Mouse (Mus musculus) embryonic stem cell, embryonic (primary cell): ENCODE results near the gene Art4.

ENCODE experiments used
- CTCF ChIA-PET, 4 experiments: fragments of 300-600 bp in 2 of 4; fragments of 350-600 bp in 2 of 4; sonication (Branson Sonifier 250); formaldehyde crosslinking; loops; one replicate each; lab custom pipeline; 2022; ENCODE audit warnings: inconsistent platforms in 2 of 4; lab: Charles Lee
- POLR2A ChIA-PET, 4 experiments: fragments of 300-600 bp in 2 of 4; fragments of 350-600 bp in 2 of 4; sonication (Branson Sonifier 250); formaldehyde crosslinking; loops; one replicate each; lab custom pipeline; 2022; ENCODE audit warnings: antibody characterized with exemption in 4 of 4, inconsistent platforms in 1 of 4; lab: Charles Lee

Gene Art4

GRCm38 (mm10) chr6:136848399-136848798 lies 9.1 kb downstream of the Art4 start:
- CTCF ChIA-PET, result interaction anchor here (0.6 to 2.3 kb wide), 31 partner anchors 8 to 843 kb away, joined by 3 to 17 read pairs (median 4); partner anchors contain the start of genes Art4 (in 2 of the 4), Hist4h4 (in 1 of the 4), Smco3 (in 1 of the 4) and Wbp11 (in 1 of the 4)
- POLR2A ChIA-PET, result interaction anchor here (0.8 to 3.4 kb wide), 10 partner anchors 17 to 138 kb away, joined by 3 to 36 read pairs (median 4); partner anchors contain the start of genes Hist4h4 (in 3 of the 4), BC049715 (in 2 of the 4), H2afj (in 1 of the 4) and Wbp11 (in 1 of the 4)

- CTCF ChIA-PET, result interaction anchor here (0.6 to 2.3 kb wide), 34 partner anchors 8 to 844 kb away, joined by 3 to 17 read pairs (median 4); partner anchors contain the start of genes Art4 (in 2 of the 4), Hist4h4 (in 1 of the 4), Smco3 (in 1 of the 4) and Wbp11 (in 1 of the 4)
- POLR2A ChIA-PET, result interaction anchor here (0.6 to 3.4 kb wide), 13 partner anchors 8 to 139 kb away, joined by 3 to 36 read pairs (median 5); partner anchors contain the start of genes Hist4h4 (in 3 of the 4), BC049715 (in 2 of the 4), H2afj (in 2 of the 4) and Wbp11 (in 1 of the 4)
Measured at GRCm38 (mm10) chr6:136847790-136848189, 9.7 kb downstream of the Art4 start.

GRCm38 (mm10) chr6:136847267-136847666 lies 10.3 kb downstream of the Art4 start:
- ChIA-PET POLR2A (interaction anchor here (0.6 to 3.4 kb wide), 11 partner anchors 9 to 139 kb away, joined by 3 to 36 read pairs (median 5); partner anchors contain the start of genes Hist4h4 (in 3 of the 4), H2afj (in 2 of the 4), BC049715 (in 1 of the 4) and Wbp11 (in 1 of the 4)), CTCF (interaction anchor here (0.9 to 2.3 kb wide), 24 partner anchors 8 to 149 kb away, joined by 3 to 17 read pairs (median 4); partner anchors contain the start of genes Art4 (in 2 of the 4), Hist4h4 (in 1 of the 4), Smco3 (in 1 of the 4) and Wbp11 (in 1 of the 4))

GRCm38 (mm10) chr6:136845706-136846480 lies 11.6 kb downstream of the Art4 start:
- POLR2A ChIA-PET, result interaction anchor here in 2 of 4 experiments (2.0 to 3.4 kb wide), 3 partner anchors 42 kb away, joined by 9 to 36 read pairs (median 22); partner anchors contain the start of gene Hist4h4 (in 2 of the 2)

GRCm38 (mm10) chr6:136844903-136845302 lies 12.6 kb downstream of the Art4 start:
- POLR2A ChIA-PET, result interaction anchor here in 2 of 4 experiments (0.9 to 18.5 kb wide), 3 partner anchors 10 to 41 kb away, joined by 3 to 441 read pairs (median 9); partner anchors contain the start of genes Hist4h4 (in 2 of the 2), H2afj (in 1 of the 2) and Smco3 (in 1 of the 2)

More at GRCm38 (mm10) chr6:136845706-136846480, 11.6 kb downstream of the Art4 start:
- CTCF ChIA-PET, result interaction anchor here in 2 of 4 experiments (0.7 to 2.3 kb wide), 2 partner anchors 11 to 124 kb away, joined by 4 to 17 read pairs; partner anchors contain the start of gene Art4 (in 1 of the 2)

GRCm38 (mm10) chr6:136837323-136837722 lies 20.2 kb downstream of the Art4 start:
- CTCF ChIA-PET, result no interaction called here

More at GRCm38 (mm10) chr6:136844903-136845302, 12.6 kb downstream of the Art4 start:
- CTCF ChIA-PET, result no interaction called here

GRCm38 (mm10) chr6:136835352-136835751 lies 22.2 kb downstream of the Art4 start, which contains the start of gene Smco3:
TSS of gene Smco3 (minus strand) at chr6:136835452.
- ChIA-PET CTCF (interaction anchor here in 2 of 4 experiments (0.6 to 1.1 kb wide), 2 partner anchors 12 to 1051 kb away, joined by 3 to 7 read pairs; no protein-coding TSS in a partner anchor), POLR2A (interaction anchor here in 3 of 4 experiments (0.9 to 18.5 kb wide), 6 partner anchors 9 to 31 kb away, joined by 3 to 441 read pairs (median 37); partner anchors contain the start of genes Hist4h4 (in 3 of the 3) and H2afj (in 2 of the 3))

More at GRCm38 (mm10) chr6:136837323-136837722, 20.2 kb downstream of the Art4 start:
- POLR2A ChIA-PET, result interaction anchor here in 2 of 4 experiments (1.8 to 18.5 kb wide), 3 partner anchors 10 to 33 kb away, joined by 13 to 441 read pairs (median 19); partner anchors contain the start of genes Hist4h4 (in 2 of the 2), BC049715 (in 1 of the 2), H2afj (in 1 of the 2) and Wbp11 (in 1 of the 2)

- POLR2A ChIA-PET, result interaction anchor here (0.7 to 18.5 kb wide), 19 partner anchors 9 to 80 kb away, joined by 3 to 441 read pairs (median 5); partner anchors contain the start of genes Hist4h4 (in 4 of the 4) and H2afj (in 3 of the 4)
- CTCF ChIA-PET, result interaction anchor here in 2 of 4 experiments (0.9 to 1.8 kb wide), 6 partner anchors 16 to 149 kb away, joined by 3 to 8 read pairs (median 5); partner anchors contain the start of gene Hist4h4 (in 1 of the 2)
Measured at GRCm38 (mm10) chr6:136831712-136832111, 25.8 kb downstream of the Art4 start.

GRCm38 (mm10) chr6:136828681-136829080 lies 28.9 kb downstream of the Art4 start:
- ChIA-PET POLR2A (interaction anchor here (0.6 to 18.5 kb wide), 43 partner anchors 9 to 523 kb away, joined by 3 to 441 read pairs (median 6); partner anchors contain the start of genes H2afj (in 4 of the 4), Hist4h4 (in 3 of the 4) and Rerg (in 1 of the 4)), CTCF (interaction anchor here in 1 of 4 experiments (1.0 kb wide), 2 partner anchors 19 to 25 kb away, joined by 3 to 6 read pairs; partner anchors contain the start of gene Hist4h4)

GRCm38 (mm10) chr6:136827881-136828561 lies 29.5 kb downstream of the Art4 start, which contains the start of gene Wbp11:
TSS of gene Wbp11 (minus strand) at chr6:136828233.
- ChIA-PET CTCF (interaction anchor here in 1 of 4 experiments (1.0 kb wide), 2 partner anchors 20 to 24 kb away, joined by 3 to 6 read pairs; partner anchors contain the start of gene Hist4h4), POLR2A (interaction anchor here (0.6 to 18.5 kb wide), 60 partner anchors 8 to 522 kb away, joined by 3 to 441 read pairs (median 4); partner anchors contain the start of genes H2afj (in 4 of the 4), Hist4h4 (in 3 of the 4) and Rerg (in 1 of the 4))

GRCm38 (mm10) chr6:136827516-136827880 lies 30.0 kb downstream of the Art4 start, which contains the start of gene BC049715:
TSS of gene BC049715 (plus strand) at chr6:136827626.
- POLR2A ChIA-PET, result interaction anchor here (0.6 to 18.5 kb wide), 54 partner anchors 8 to 405 kb away, joined by 3 to 441 read pairs (median 4); partner anchors contain the start of genes H2afj (in 4 of the 4), Hist4h4 (in 3 of the 4) and Rerg (in 1 of the 4)
- CTCF ChIA-PET, result interaction anchor here in 1 of 4 experiments (1.0 kb wide), 2 partner anchors 20 to 23 kb away, joined by 3 to 6 read pairs; partner anchors contain the start of gene Hist4h4

- CTCF ChIA-PET, result no interaction called here
- POLR2A ChIA-PET, result interaction anchor here (0.6 to 18.5 kb wide), 28 partner anchors 9 to 343 kb away, joined by 3 to 441 read pairs (median 8); partner anchors contain the start of genes H2afj (in 4 of the 4), Hist4h4 (in 3 of the 4) and Rerg (in 1 of the 4)
Measured at GRCm38 (mm10) chr6:136827116-136827515, 30.4 kb downstream of the Art4 start.

GRCm38 (mm10) chr6:136824987-136825386 lies 32.5 kb downstream of the Art4 start:
- ChIA-PET POLR2A (interaction anchor here in 3 of 4 experiments (1.0 to 14.0 kb wide), 8 partner anchors 8 to 21 kb away, joined by 3 to 268 read pairs (median 4); partner anchors contain the start of genes Hist4h4 (in 3 of the 3) and H2afj (in 2 of the 3)), CTCF (no interaction called here)

GRCm38 (mm10) chr6:136821086-136821485 lies 36.4 kb downstream of the Art4 start:
- CTCF ChIA-PET, result interaction anchor here in 1 of 4 experiments (0.6 kb wide), 1 partner anchor 14 kb away, joined by 3 read pairs; no protein-coding TSS in a partner anchor
- POLR2A ChIA-PET, result interaction anchor here in 3 of 4 experiments (2.4 to 14.0 kb wide), 7 partner anchors 7 to 17 kb away, joined by 9 to 268 read pairs (median 55); partner anchors contain the start of genes Hist4h4 (in 3 of the 3), H2afj (in 2 of the 3), BC049715 (in 1 of the 3) and Wbp11 (in 1 of the 3)

- POLR2A ChIA-PET, result interaction anchor here in 3 of 4 experiments (1.2 to 14.0 kb wide), 7 partner anchors 8 to 16 kb away, joined by 3 to 268 read pairs (median 55); partner anchors contain the start of genes Hist4h4 (in 3 of the 3), H2afj (in 2 of the 3), Wbp11 (in 2 of the 3) and BC049715 (in 1 of the 3)
- CTCF ChIA-PET, result interaction anchor here in 3 of 4 experiments (0.6 to 1.2 kb wide), 3 partner anchors 12 to 1873 kb away, joined by 3 to 4 read pairs (median 3); partner anchors contain the start of gene H2afj (in 1 of the 3)
Measured at GRCm38 (mm10) chr6:136820381-136820780, 37.2 kb downstream of the Art4 start.
